Mouse (Mus musculus): ENCODE measurements around the gene Rex1bd. TPM values are rescaled to one million over a fixed set of nuclear protein-coding genes. Genes with fewer than 3 reads are reported as not detected.

Gene Rex1bd
- total RNA-seq, 1 experiment from 2014 or later, result 32.8 TPM

DNA sequence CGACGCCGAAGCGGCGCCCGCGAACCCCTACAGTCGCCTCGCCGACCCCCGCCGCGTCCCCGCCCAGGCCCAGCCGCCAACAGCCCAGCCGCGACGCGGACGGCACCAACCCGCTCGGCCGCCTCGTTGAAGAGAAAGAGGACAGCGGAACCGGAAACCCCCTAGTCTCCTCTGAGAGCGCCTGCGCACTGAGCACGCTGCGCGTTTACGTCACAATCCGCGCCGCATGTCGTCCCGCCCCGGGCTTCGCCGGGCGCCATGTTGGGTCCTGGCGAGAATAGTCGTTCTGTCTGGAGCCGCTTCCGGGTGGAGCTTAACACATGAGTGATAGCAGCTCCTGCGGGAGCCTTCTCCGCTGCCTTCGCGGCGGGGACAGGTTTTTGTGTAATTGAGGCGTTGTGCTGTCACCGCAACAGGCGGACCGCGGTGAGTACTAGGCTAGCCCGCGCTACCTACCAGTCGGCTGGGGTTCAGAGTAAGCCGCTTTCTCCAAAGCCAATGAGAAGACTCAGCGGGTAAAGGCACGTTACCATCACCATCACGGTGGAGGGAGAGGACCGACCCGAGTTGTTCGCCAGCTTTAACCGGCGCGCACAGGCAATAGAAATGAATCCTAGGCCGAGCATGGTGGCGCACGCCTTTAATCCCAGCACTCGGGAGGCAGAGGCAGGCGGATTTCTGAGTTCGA lies 3.8 kb upstream of the Rex1bd start, which contains the start of gene Uba52:
Gene Uba52, minus strand, starts transcription at position 574 of the 688 bp plus-strand sequence.
- peak; percentile 71 to 76 for ATAC-seq (replicated peaks in 1 of 2; ENCODE audit: insufficient read depth in 1 of 2, low FRiP score in 2 of 2, low TSS enrichment in 1 of 2, low read depth in 1 of 2, poor library complexity in 2 of 2, severe bottlenecking in 2 of 2)

DNA sequence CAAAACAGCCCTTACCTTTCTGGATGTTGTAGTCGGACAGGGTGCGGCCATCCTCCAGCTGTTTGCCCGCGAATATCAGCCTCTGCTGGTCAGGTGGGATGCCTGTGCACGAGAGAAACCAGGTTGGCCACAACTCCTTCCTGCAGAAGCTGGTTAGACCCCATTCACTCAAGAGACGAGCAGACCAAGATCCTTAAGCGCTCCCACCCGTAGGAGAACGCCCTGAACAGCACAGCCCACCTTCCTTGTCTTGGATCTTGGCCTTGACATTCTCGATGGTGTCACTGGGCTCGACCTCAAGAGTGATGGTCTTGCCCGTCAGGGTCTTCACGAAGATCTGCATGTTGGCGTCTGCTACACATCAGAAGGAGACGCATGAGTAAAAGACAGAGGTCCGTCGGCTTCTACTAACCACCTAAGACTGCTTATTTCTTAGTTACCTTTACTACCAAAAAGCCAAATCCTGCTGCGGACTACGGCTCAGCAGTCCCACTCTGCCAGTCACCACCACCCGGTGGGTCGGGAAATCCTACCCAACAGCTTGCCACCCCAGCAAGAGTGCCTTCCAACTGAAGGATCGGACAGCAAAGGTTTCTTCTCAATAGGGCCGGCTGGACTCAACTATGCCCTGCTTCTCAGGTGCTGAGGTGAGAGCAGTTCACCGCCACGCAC lies 2.9 kb upstream of the Rex1bd start:
- ATAC-seq (replicated peaks in 1 of 2; ENCODE audit: insufficient read depth in 1 of 2, low FRiP score in 2 of 2, low TSS enrichment in 1 of 2, low read depth in 1 of 2, poor library complexity in 2 of 2, severe bottlenecking in 2 of 2), result no peak

GRCm38 (mm10) chr8:70507027-70507393 lies 458 bp upstream of the Rex1bd start:
- no peak for ATAC-seq (replicated peaks in 1 of 2; ENCODE audit: insufficient read depth in 1 of 2, low FRiP score in 2 of 2, low TSS enrichment in 1 of 2, low read depth in 1 of 2, poor library complexity in 2 of 2, severe bottlenecking in 2 of 2)

DNA sequence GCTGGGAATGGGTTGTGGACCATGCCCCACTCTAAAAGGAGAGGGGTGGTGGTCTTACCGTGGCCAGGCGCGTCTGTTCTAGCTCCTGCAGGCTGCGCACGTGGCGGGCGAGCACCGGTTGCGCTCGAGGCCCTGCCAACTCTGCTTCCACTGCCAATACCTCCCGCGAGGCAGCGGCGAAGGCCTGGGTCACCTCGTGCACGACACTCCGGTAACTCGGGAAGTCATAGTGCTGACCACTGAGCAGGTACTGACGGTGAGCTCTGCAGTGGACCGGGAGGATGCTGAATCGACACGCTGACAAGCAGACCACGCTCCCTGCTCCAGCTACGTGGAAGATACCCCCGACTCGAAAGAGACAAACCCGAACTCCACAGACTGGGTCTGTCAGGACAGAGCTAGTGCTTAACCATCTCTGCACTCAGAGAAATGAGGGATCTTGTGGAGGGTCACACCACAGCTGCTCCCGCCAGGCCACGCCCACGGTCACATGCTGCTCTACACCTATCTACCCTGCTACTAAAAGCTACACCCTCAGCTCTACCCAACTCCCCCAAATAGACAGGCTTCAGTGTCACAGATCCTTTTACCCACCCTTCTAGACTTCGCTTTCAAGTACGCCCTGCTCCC lies 739 bp downstream of the Rex1bd start:
- ATAC-seq (replicated peaks in 1 of 2; ENCODE audit: insufficient read depth in 1 of 2, low FRiP score in 2 of 2, low TSS enrichment in 1 of 2, low read depth in 1 of 2, poor library complexity in 2 of 2, severe bottlenecking in 2 of 2), result peak in 1 of 2 experiments; percentile 9; a peak in 1 of 4 replicates

DNA sequence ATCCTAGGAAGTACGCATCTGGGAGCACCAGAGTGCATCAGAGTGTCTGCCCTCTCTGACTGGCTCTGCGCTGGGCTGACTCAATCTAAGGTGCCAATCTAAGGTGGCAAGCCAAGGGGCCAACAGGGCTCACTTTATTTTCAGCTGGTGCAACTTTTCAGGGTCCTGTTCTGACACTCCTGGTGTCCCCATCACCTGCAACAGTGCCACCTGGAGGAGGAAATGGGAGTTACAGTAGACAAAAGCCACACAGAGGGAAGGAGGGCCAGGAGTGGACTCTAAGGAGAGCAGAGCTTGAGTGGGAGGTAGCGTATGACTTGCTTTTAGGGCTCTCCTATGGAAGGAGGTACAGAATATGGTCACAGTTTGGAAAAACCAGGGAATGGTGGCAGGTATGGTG lies 1.7 kb downstream of the Rex1bd start:
- ATAC-seq (replicated peaks in 1 of 2; ENCODE audit: insufficient read depth in 1 of 2, low FRiP score in 2 of 2, low TSS enrichment in 1 of 2, low read depth in 1 of 2, poor library complexity in 2 of 2, severe bottlenecking in 2 of 2), result peak; percentile 17 to 29; a peak in 2 of 4 replicates

DNA sequence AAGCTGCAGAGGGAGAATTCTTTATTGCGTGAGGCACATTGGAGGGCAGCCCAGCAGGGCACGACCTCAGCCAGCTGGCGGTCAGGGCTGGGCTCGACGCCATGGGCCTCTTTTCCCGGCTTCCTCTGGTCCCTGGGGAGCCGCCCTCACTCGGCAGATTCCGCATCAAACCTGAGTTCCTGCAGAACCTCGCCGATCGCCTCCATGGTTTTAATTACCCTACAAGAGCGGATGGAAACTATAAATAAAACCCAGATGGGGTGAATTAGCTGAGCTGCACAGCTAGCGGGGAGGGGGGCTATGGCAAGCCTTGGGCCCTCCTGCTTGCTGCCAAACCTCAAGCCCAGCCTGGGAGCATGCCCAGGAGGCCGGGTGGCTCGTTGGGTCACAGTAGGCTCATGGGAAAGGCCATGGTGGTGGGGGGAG lies 2.2 kb downstream of the Rex1bd start:
- ATAC-seq (replicated peaks in 1 of 2; ENCODE audit: insufficient read depth in 1 of 2, low FRiP score in 2 of 2, low TSS enrichment in 1 of 2, low read depth in 1 of 2, poor library complexity in 2 of 2, severe bottlenecking in 2 of 2), result no peak

DNA sequence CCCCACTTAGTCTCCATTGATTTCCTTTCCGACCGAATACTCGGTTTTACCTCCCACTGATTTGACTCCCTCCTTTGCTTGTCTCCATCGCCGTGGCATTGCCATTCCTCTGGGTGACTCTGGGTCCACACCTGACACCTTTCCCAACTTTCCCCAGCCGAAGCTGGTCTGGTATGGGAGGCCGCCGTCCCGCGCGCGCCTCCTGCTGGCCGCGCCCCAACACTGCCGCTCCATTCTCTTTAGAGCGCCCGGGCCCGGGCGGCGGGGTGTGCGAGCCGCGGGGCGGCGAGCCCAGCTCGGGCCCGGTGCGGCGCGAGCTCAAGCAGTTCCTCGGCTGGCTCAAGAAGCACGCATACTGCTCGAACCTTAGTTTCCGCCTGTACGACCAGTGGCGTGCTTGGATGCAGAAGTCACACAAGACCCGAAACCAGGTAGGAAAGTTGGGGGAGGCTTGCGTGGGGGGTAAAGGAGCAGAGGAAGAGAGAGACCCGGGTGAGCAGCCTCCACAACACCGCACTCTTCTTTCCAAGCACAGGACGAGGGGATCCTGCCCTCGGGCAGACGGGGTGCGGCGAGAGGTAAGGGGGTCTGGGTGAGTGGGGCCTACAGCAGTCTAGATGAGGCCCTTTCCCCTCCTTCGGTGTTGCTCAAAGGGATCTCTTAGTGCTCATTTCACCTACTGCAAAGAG lies 3.3 kb downstream of the Rex1bd start:
- no peak for ATAC-seq (replicated peaks in 1 of 2; ENCODE audit: insufficient read depth in 1 of 2, low FRiP score in 2 of 2, low TSS enrichment in 1 of 2, low read depth in 1 of 2, poor library complexity in 2 of 2, severe bottlenecking in 2 of 2)

- no peak for ATAC-seq (replicated peaks in 1 of 2; ENCODE audit: insufficient read depth in 1 of 2, low FRiP score in 2 of 2, low TSS enrichment in 1 of 2, low read depth in 1 of 2, poor library complexity in 2 of 2, severe bottlenecking in 2 of 2)
These were observed 4.0 kb downstream of the Rex1bd start for GRCm38 (mm10) chr8:70502540-70502939.

- no peak for ATAC-seq (replicated peaks in 1 of 2; ENCODE audit: insufficient read depth in 1 of 2, low FRiP score in 2 of 2, low TSS enrichment in 1 of 2, low read depth in 1 of 2, poor library complexity in 2 of 2, severe bottlenecking in 2 of 2)
These were observed 4.6 kb downstream of the Rex1bd start for GRCm38 (mm10) chr8:70501820-70502529.

DNA sequence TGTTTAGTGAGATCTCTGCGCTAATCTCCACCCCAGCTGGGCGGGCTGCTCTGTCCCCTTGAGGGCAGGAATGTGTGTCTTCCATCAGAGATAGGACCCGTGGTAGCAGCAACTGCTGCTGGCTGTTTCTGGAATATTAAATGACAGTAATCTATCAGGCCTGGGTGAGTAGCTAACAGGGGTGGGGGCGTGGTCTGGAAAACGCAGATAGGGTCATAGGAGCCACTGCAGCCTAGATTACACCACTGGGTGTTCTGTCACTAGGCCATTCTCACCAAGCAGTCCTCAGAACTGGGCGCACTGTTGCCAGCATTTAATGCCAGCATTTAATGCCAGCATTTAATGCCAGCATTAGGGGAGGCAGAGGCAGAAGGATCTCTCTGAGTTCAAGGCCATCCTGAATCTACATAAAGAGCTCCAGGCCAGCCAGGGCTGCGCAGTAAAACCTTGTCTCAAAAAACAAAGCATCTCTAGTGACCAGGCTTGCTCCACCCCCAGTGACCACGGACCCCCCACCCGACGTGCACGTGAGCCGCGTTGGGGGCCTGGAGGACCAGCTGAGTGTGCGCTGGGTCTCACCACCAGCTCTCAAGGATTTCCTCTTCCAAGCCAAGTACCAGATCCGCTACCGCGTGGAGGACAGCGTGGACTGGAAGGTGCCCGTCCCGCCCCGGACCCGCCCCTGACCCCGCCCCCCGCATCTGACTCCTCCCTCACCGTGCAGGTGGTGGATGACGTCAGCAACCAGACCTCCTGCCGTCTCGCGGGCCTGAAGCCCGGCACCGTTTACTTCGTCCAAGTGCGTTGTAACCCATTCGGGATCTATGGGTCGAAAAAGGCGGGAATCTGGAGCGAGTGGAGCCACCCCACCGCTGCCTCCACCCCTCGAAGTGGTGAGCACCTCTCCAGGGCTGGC lies 5.9 kb downstream of the Rex1bd start:
- peak; percentile 9 to 14; a peak in 1 of 4 replicates for ATAC-seq (replicated peaks in 1 of 2; ENCODE audit: insufficient read depth in 1 of 2, low FRiP score in 2 of 2, low TSS enrichment in 1 of 2, low read depth in 1 of 2, poor library complexity in 2 of 2, severe bottlenecking in 2 of 2)

DNA sequence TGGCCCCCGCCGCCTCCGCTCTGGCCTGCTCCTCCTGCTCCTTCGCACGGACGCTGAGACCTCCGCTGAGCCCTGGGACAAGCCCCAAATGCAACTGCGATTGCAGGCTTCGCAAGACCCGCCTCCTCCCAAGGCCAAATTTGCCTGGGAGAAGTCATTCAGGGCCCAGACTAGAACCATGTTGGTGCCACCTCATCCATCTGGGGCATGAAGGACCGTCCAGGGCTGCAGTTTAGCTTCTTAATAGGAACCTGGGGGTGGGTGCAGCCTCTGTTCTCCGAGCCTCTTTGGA lies 10.8 kb downstream of the Rex1bd start:
- no peak for ATAC-seq (replicated peaks in 1 of 2; ENCODE audit: insufficient read depth in 1 of 2, low FRiP score in 2 of 2, low TSS enrichment in 1 of 2, low read depth in 1 of 2, poor library complexity in 2 of 2, severe bottlenecking in 2 of 2)

- ATAC-seq (replicated peaks in 1 of 2; ENCODE audit: insufficient read depth in 1 of 2, low FRiP score in 2 of 2, low TSS enrichment in 1 of 2, low read depth in 1 of 2, poor library complexity in 2 of 2, severe bottlenecking in 2 of 2), result no peak
These were observed 11.4 kb downstream of the Rex1bd start for GRCm38 (mm10) chr8:70495001-70495770.

DNA sequence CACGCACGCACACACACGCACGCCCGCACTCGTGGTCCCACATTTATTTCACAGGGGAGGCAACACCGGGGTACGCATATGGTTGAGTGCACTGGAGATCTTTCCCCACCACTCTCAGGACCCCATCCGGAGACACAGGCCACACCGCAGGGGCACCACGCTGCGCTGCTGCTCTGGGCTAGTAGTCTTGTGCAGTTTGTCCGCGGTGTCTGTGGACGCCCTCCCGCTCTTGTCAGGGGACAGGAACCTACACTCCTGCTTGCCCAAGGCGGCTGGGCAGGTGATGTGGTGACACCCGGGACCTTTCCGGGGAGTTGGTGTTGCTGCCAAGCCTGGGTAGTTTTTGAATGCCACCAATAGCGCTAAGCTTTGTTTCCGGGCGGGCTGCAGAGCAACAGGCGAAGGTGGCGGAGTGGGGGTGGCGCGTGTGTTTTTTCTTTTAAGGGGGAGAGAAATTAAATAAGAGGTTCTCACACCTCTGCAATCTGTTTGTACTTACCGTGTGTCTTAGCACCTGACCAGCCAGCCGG lies 12.1 kb downstream of the Rex1bd start:
- 0 out of 4 replicates have a peak, but pooled peaks of 1 of the 2 experiments have one; percentile 22 for ATAC-seq (replicated peaks in 1 of 2; ENCODE audit: insufficient read depth in 1 of 2, low FRiP score in 2 of 2, low TSS enrichment in 1 of 2, low read depth in 1 of 2, poor library complexity in 2 of 2, severe bottlenecking in 2 of 2)

GRCm38 (mm10) chr8:70493692-70494415 lies 12.7 kb downstream of the Rex1bd start:
- 0 out of 4 replicates have a peak, but pooled peaks of 1 of the 2 experiments have one; percentile 5 for ATAC-seq (replicated peaks in 1 of 2; ENCODE audit: insufficient read depth in 1 of 2, low FRiP score in 2 of 2, low TSS enrichment in 1 of 2, low read depth in 1 of 2, poor library complexity in 2 of 2, severe bottlenecking in 2 of 2)

All from hematopoietic stem cell, adult 5-6 weeks (primary cell).